Mouse (Mus musculus): Measurements from ENCODE around the gene 4931428F04Rik. TPM values are rescaled to one million over a fixed set of nuclear protein-coding genes. Genes with fewer than 3 reads are reported as not detected.
"Not testable (repeated sequence)": the region's sequence is repeated elsewhere in the genome, so short reads cannot be mapped to it uniquely, and the experiment has no call there.

4931428F04Rik gene
- polyA plus RNA-seq, 2 experiments = 9.9 to 30.1 TPM

GRCm38 (mm10) chr8:105295895-105296573 is 6.4 kb upstream of the 4931428F04Rik start, which contains the start of gene Exoc3l:
Exoc3l (minus strand) TSS chr8:105296101.
- peaks cover 15% of the 10 kb centered on the region for H3K4me1 ChIP-seq (ENCODE audit: control insufficient read depth, insufficient read depth, low read length)
- H3K4me3 ChIP-seq (replicated peaks; ENCODE audit: low read length) = peak within 1 kb of the TSS; percentile 91
- no peaks in the 10 kb centered on the region for H3K9me3 ChIP-seq (ENCODE audit: control insufficient read depth, low read length)
- 0 out of 2 replicates have a peak within 1 kb of the TSS, but pooled peaks have one; percentile 83 for H3K9ac ChIP-seq (ENCODE audit: low read depth, low read length, severe bottlenecking)
- H3K4me2 ChIP-seq (replicated peaks; ENCODE audit: low read depth, low read length, severe bottlenecking) = peak within 1 kb of the TSS; percentile 91
- no peak within 1 kb of the TSS for H3K27ac ChIP-seq (replicated peaks; ENCODE audit: low read depth, low read length)
- WGBS = 61% methylated on average over 11 of the region's 11 CpGs
- ATAC-seq (ENCODE audit: low FRiP score, low read depth) (no peak), DNase-seq (ENCODE audit: low spot score) (no peak)
- H3K27me3 ChIP-seq (ENCODE audit: control insufficient read depth, insufficient read depth, low read length) = no peaks in the 10 kb centered on the region
- TF ChIP-seq POLR2A (IDR thresholded peaks at IDR 0.05; ENCODE audit: borderline replicate concordance, extremely low read depth, insufficient read depth, insufficient read length) = no peak
- H3K36me3 ChIP-seq (ENCODE audit: control insufficient read depth, insufficient read depth, low read length) = peaks cover 21% of the 10 kb centered on the region

DNA sequence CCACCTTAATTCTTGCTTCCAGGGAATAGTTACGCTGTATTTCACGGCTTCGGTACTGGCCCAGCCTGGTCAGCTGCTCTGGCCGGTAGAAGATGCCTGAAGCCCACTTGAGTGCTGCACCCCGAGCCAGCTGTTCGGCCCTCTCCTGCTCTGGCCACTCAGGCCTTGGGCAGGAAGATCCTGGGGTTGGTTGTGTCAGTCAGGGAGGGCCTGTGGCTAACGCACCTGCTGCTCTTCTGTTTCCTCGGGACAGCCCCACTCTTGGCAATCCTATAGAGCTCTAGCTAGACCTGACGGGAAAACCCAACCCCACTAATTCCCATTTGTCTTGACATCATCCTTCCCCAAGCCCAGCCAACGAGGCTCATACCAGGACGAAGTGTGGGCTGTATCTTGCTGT is 5.6 kb upstream of the 4931428F04Rik start:
- H3K4me1 ChIP-seq (ENCODE audit: control insufficient read depth, insufficient read depth, low read length) = peaks cover 21% of the 10 kb centered on the region
- H3K4me2 ChIP-seq (replicated peaks; ENCODE audit: low read depth, low read length, severe bottlenecking) = no peak overlapping the region
- TF ChIP-seq POLR2A (IDR thresholded peaks at IDR 0.05; ENCODE audit: borderline replicate concordance, extremely low read depth, insufficient read depth, insufficient read length) = no peak
- no peak overlapping the region for H3K9ac ChIP-seq (ENCODE audit: low read depth, low read length, severe bottlenecking)
- ATAC-seq (ENCODE audit: low FRiP score, low read depth) = no peak
- H3K36me3 ChIP-seq (ENCODE audit: control insufficient read depth, insufficient read depth, low read length) = peaks cover 14% of the 10 kb centered on the region
- no peaks in the 10 kb centered on the region for H3K9me3 ChIP-seq (ENCODE audit: control insufficient read depth, low read length)
- 62% methylated on average over 11 of the region's 11 CpGs for WGBS
- no peak for DNase-seq (ENCODE audit: low spot score)
- peaks cover 6% of the 10 kb centered on the region for H3K27me3 ChIP-seq (ENCODE audit: control insufficient read depth, insufficient read depth, low read length)
- H3K27ac ChIP-seq (replicated peaks; ENCODE audit: low read depth, low read length) = no peak overlapping the region
- H3K4me3 ChIP-seq (replicated peaks; ENCODE audit: low read length) = no peak overlapping the region

DNA sequence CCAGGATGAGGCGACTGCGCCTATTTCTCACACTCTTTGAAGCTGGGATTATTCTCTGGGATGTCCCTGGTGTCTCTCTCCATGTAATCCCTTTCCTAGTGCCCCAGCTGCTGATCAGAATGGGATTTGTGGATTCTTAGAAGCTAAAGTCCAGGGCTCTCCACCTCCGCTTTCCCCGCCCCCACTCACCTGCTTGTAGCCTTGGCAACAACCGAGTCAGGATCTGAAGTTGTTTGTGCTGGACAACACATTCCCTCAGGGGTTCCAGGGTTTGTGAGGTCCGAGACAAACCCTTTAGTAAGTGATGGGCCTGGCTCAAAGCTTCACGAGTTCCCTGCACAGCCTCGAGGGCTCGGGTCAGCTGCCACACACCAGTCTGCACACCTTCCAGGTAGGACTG is 5.1 kb upstream of the 4931428F04Rik start:
- DNase-seq (ENCODE audit: low spot score) = no peak
- H3K4me1 ChIP-seq (ENCODE audit: control insufficient read depth, insufficient read depth, low read length) = peaks cover 26% of the 10 kb centered on the region
- TF ChIP-seq POLR2A (IDR thresholded peaks at IDR 0.05; ENCODE audit: borderline replicate concordance, extremely low read depth, insufficient read depth, insufficient read length) = no peak
- no peaks in the 10 kb centered on the region for H3K9me3 ChIP-seq (ENCODE audit: control insufficient read depth, low read length)
- 70% methylated on average over 9 of the region's 9 CpGs for WGBS
- no peak overlapping the region for H3K4me3 ChIP-seq (replicated peaks; ENCODE audit: low read length)
- peaks cover 9% of the 10 kb centered on the region for H3K36me3 ChIP-seq (ENCODE audit: control insufficient read depth, insufficient read depth, low read length)
- no peak overlapping the region for H3K9ac ChIP-seq (ENCODE audit: low read depth, low read length, severe bottlenecking)
- H3K27me3 ChIP-seq (ENCODE audit: control insufficient read depth, insufficient read depth, low read length) = peaks cover 11% of the 10 kb centered on the region
- no peak for ATAC-seq (ENCODE audit: low FRiP score, low read depth)
- no peak overlapping the region for H3K4me2 ChIP-seq (replicated peaks; ENCODE audit: low read depth, low read length, severe bottlenecking)
- H3K27ac ChIP-seq (replicated peaks; ENCODE audit: low read depth, low read length) = no peak overlapping the region

GRCm38 (mm10) chr8:105293405-105293804 is 3.7 kb upstream of the 4931428F04Rik start:
- no peak overlapping the region for H3K4me3 ChIP-seq (replicated peaks; ENCODE audit: low read length)
- H3K4me2 ChIP-seq (replicated peaks; ENCODE audit: low read depth, low read length, severe bottlenecking) = no peak overlapping the region
- H3K4me1 ChIP-seq (ENCODE audit: control insufficient read depth, insufficient read depth, low read length) = peaks cover 26% of the 10 kb centered on the region
- H3K27me3 ChIP-seq (ENCODE audit: control insufficient read depth, insufficient read depth, low read length) = peaks cover 12% of the 10 kb centered on the region
- no peak for ATAC-seq (ENCODE audit: low FRiP score, low read depth)
- H3K27ac ChIP-seq (replicated peaks; ENCODE audit: low read depth, low read length) = no peak overlapping the region
- DNase-seq (ENCODE audit: low spot score) = no peak
- TF ChIP-seq POLR2A (IDR thresholded peaks at IDR 0.05; ENCODE audit: borderline replicate concordance, extremely low read depth, insufficient read depth, insufficient read length) = no peak
- 65% methylated on average over 11 of the region's 19 CpGs for WGBS
- H3K36me3 ChIP-seq (ENCODE audit: control insufficient read depth, insufficient read depth, low read length) = no peaks in the 10 kb centered on the region
- H3K9ac ChIP-seq (ENCODE audit: low read depth, low read length, severe bottlenecking) = no peak overlapping the region
- H3K9me3 ChIP-seq (ENCODE audit: control insufficient read depth, low read length) = no peaks in the 10 kb centered on the region

GRCm38 (mm10) chr8:105292471-105292870 is 2.8 kb upstream of the 4931428F04Rik start:
- Histone ChIP-seq H3K9ac (ENCODE audit: low read depth, low read length, severe bottlenecking) (no peak overlapping the region), H3K4me3 (replicated peaks; ENCODE audit: low read length) (no peak overlapping the region), H3K4me1 (ENCODE audit: control insufficient read depth, insufficient read depth, low read length) (peaks cover 24% of the 10 kb centered on the region), H3K27ac (replicated peaks; ENCODE audit: low read depth, low read length) (no peak overlapping the region), H3K9me3 (ENCODE audit: control insufficient read depth, low read length) (no peaks in the 10 kb centered on the region), H3K4me2 (replicated peaks; ENCODE audit: low read depth, low read length, severe bottlenecking) (no peak overlapping the region), H3K27me3 (ENCODE audit: control insufficient read depth, insufficient read depth, low read length) (peaks cover 12% of the 10 kb centered on the region), H3K36me3 (ENCODE audit: control insufficient read depth, insufficient read depth, low read length) (no peaks in the 10 kb centered on the region)
- no peak for DNase-seq (ENCODE audit: low spot score)
- TF ChIP-seq POLR2A (IDR thresholded peaks at IDR 0.05; ENCODE audit: borderline replicate concordance, extremely low read depth, insufficient read depth, insufficient read length) = no peak
- no peak for ATAC-seq (ENCODE audit: low FRiP score, low read depth)
- 81% methylated on average over 5 of the region's 7 CpGs for WGBS

DNA sequence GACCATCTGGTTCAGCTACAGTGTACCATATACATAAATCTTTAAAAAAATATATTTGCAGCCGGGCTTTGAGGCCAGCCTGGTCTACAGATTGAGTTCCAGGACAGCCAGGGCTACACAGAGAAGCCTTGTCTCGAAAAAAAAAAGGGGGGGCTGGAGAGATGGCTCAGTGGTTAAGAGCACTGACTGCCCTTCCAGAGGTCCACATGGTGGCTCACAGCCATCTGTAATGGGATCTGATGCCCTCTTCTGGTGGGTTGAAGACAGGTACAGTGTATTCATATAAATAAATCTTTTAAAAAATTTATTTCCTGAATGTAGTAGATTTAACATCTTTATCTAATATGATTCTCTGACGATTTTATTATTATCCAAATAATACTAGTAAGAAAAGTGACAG is 2.1 kb upstream of the 4931428F04Rik start:
- Histone ChIP-seq H3K27me3 (ENCODE audit: control insufficient read depth, insufficient read depth, low read length) (peaks cover 12% of the 10 kb centered on the region), H3K4me1 (ENCODE audit: control insufficient read depth, insufficient read depth, low read length) (peaks cover 21% of the 10 kb centered on the region)
- H3K4me2 ChIP-seq (replicated peaks; ENCODE audit: low read depth, low read length, severe bottlenecking); H3K9ac ChIP-seq (ENCODE audit: low read depth, low read length, severe bottlenecking); H3K9me3 ChIP-seq (ENCODE audit: control insufficient read depth, low read length); ATAC-seq (ENCODE audit: low FRiP score, low read depth); H3K27ac ChIP-seq (replicated peaks; ENCODE audit: low read depth, low read length); H3K4me3 ChIP-seq (replicated peaks; ENCODE audit: low read length); DNase-seq (ENCODE audit: low spot score); H3K36me3 ChIP-seq (ENCODE audit: control insufficient read depth, insufficient read depth, low read length): not testable (repeated sequence)
- 61% methylated on average over 3 of the region's 3 CpGs for WGBS

DNA sequence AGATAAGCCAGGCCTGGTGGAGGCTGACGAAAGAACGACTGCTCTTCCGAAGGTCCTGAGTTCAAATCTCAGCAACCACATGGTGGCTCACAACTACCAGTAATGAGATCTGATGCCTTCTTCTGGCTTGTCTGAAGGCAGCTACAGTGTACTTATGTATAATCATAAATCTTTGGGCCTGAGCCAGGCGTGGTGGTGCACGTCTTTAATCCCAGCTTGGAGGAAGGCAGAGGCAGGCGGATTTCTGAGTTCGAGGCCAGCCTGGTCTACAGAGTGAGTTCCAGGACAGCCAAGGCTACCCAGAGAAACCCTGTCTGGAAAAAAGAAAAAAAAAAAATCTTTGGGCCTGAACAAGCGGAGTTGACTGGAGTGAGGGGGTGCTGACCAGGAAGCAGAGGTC is 1.7 kb upstream of the 4931428F04Rik start:
- 87% methylated on average over 8 of the region's 8 CpGs for WGBS
- not testable (repeated sequence) for H3K4me2 ChIP-seq (replicated peaks; ENCODE audit: low read depth, low read length, severe bottlenecking); H3K9ac ChIP-seq (ENCODE audit: low read depth, low read length, severe bottlenecking); DNase-seq (ENCODE audit: low spot score); H3K36me3 ChIP-seq (ENCODE audit: control insufficient read depth, insufficient read depth, low read length); H3K9me3 ChIP-seq (ENCODE audit: control insufficient read depth, low read length); H3K4me3 ChIP-seq (replicated peaks; ENCODE audit: low read length); H3K27ac ChIP-seq (replicated peaks; ENCODE audit: low read depth, low read length); ATAC-seq (ENCODE audit: low FRiP score, low read depth)
- H3K27me3 ChIP-seq (ENCODE audit: control insufficient read depth, insufficient read depth, low read length) = peaks cover 12% of the 10 kb centered on the region
- peaks cover 18% of the 10 kb centered on the region for H3K4me1 ChIP-seq (ENCODE audit: control insufficient read depth, insufficient read depth, low read length)

Data from limb, embryonic 14.5 days (tissue).